Mouse (Mus musculus) frontal cortex, adult (tissue): ENCODE results near the gene Nav1.
A peak's percentile ranks its signal among the peaks of the same experiment; 100 is the strongest.

ENCODE experiments used
- ATAC-seq: cut with Nextera tagmentation; 2 replicates; pipeline ENCODE4 v1.9.2; 2017; ENCODE audit warnings: mild to moderate bottlenecking, moderate library complexity, mixed read lengths; ENCODE audit not compliant: low TSS enrichment

Gene Nav1

DNA sequence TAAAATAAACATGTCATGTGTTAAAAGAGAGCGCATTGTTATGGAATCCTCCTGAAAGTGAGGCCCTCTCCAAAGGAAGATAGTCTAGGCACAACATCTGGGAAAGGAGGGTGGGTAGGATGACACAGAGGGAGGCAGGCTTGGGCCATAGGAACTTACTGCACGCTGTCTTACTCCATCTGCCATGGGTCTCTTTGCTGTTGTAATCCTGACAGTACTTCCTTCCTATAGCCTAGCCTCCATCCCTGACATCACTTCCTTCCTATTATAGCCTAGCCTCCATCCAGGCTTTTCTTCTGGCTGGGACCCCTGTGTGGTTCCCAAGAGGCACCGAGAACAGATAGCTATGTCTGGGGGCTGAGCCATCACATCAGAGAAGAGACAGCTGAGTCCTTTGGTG is 10.2 kb upstream of the Nav1 start:
- no peak for ATAC-seq

DNA sequence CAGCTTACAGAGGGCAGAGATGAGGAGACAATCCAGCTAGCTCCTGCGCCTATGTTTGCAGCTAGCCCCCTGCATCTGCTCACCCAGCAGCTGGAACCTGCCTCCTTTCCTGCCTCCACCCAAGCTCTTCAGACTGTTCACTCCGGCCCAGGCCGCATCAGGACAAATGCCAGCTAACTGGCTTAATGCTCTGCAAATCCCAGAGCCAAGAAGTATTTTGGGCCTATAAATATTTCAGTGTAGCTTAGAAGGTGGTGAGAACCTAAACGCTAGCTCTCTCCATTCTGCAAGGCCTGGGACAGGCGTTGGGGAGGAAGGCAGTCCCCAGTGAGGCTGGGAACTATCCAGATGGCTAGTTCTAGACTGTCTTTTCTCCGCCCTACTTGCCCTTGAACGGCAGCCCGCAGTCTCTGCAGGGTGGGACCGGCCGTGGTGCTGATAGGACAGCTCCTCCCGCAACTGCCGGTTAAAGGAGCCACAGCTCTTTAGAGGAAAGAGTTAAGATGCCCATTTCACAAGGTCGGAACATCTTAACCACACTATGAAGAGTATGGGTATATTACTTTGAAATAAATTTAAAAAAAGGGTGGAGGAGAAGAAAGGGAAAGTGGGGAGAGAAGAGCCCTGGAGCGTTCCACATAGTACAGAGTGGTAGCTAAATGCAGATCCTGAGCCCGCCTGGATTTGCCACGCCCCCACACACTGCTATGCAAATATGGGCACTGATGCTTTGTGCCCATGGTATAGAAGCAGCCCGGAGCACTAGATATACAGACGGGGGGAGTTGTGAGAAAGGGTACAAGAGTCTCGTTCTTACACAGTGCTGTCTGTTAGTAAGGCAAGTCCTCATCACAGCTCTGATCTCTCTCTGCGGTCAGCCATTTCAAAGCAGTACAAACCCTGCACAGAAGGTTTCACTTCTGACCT is 8.9 kb upstream of the Nav1 start:
- ATAC-seq: peak; percentile 83

DNA sequence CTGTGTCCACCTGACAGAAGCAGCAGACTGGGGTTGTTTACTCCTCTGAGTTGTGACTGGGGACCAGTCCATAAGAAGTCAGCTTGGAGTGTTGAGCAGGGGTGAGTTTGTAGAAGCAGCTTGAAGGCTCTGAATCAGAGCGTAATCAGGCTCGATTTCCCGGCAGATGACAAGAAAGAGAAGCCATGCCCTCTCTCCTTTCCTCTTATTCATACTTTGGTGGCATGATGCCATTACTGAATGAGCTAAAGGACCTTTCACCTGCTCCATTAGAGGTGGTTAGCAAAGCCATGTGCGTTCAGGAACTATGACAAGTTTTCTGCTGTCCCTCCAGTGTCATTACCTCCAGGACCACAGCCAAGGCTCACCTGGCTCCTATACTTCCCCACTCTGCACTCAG is 2.5 kb upstream of the Nav1 start:
- no peak for ATAC-seq

DNA sequence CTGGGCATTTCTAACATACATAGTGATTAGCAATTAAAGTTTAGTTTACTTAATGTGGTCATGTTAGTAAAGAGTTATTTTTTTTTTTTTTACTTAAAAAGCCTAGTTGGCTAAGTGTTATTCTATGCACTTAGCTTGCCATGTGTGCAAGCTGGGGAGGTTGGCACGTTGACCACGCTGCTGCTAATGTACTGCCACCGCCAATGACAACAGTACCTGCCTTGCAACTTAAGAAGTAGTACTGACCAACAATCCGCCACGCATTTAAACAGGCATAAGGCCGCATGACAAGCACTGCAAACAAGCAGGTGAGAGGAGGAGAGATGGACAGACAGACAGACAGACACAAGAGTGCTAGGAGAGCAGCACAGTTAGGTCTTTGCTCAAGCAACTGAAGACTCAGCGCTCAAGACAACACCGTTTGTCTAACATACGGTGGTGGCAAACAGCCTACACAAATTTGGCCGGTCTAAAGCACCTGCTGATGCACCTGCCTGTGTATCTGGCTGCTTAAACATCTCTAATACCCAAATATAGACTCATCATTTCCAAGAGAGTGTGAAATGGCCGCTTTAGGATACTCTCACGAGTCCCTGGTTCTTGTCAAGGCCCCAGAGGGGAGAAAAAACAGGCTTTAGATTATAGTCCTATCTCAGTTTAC is 610 bp downstream of the Nav1 start:
- no peak for ATAC-seq

DNA sequence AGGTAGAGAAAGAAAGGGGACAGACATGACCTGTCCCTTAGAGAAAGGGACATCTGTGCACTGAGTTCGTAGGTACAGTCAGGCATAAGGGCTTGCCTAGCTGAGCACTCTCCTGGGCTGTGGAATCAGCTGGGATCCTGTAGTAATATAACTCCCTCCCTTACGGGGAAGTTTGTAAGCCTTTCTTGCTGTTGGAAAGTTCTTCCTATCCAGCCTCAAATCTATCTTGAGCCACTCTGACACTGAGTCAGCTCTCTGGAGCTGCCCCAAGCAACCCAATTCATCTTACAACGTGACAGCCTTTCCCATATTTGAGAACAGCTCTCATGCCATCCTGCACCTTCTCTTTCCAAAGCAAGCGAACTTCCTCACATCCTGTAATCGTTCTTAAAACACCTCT is 1.6 kb downstream of the Nav1 start:
- ATAC-seq: peak; percentile 76

GRCm38 (mm10) chr1:135604361-135605052 is 2.6 kb downstream of the Nav1 start:
- peak; percentile 64 for ATAC-seq

GRCm38 (mm10) chr1:135603121-135603870 is 3.8 kb downstream of the Nav1 start:
- ATAC-seq: no peak

- no peak for ATAC-seq
Measured at GRCm38 (mm10) chr1:135600023-135601005, 6.8 kb downstream of the Nav1 start.

- no peak for ATAC-seq
Measured at GRCm38 (mm10) chr1:135598251-135598879, 8.7 kb downstream of the Nav1 start.

DNA sequence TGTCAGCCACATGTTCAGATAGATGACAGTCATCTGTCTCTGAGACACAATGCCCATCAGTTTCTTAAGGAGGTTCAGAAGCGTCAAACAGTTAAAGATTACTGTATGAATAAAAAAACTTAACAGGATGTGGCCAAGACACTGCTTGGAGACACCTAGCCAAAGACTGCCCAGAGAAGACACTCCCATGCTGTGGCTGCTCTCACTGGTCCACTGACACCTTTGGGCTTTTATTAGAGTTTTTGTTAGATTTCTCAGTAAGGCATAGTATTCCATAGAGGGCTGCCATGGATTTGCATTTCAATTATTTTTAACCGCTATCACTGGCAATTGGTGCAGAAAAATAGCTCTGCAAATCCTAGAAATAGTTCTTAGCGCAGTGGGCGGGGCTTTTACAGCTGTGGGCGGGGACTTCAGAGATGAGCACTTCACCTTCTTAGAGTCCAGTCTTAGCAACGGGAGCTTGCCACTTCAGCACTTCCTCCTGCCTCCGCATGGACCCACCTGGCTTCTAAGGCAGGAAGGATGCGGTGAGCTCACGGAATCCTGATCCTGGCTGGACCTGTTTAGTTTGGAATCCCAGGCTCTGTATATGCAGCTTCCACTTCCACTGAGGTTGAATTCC is 12.7 kb downstream of the Nav1 start:
- 0 out of 2 replicates have a peak, but pooled peaks have one; percentile 9 for ATAC-seq

DNA sequence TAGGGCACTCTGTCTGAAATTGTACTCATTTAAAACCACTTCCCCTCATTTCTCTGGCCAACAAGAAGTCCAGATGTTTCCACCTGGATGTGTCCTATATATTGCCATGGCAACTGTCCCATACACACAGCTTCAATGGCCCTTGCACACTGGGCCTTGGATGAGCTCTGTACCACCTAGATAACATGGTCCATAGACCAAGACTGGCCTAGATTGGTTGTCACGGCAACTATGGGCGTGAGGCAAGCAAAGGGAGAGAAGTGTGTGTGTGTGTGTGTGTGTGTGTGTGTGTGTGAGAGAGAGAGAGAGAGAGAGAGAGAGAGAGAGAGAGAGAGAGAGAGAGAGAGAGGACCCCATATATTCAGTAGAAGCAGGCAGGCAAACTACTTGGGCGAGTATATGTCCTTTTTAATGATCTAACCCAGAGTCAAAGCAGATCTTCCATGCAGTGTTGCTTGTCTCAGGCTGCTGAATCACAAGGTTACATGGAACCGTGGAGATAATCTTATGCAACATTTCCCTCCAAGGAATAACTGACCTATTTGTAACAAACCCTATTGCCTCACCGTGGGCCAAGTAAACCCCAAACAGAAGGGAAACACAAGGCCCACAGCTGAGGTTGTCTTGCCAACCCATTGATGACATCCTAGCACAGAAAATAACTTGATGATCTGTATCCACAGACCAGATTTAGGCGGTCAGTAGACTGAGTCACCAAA is 13.4 kb downstream of the Nav1 start:
- no peak for ATAC-seq

DNA sequence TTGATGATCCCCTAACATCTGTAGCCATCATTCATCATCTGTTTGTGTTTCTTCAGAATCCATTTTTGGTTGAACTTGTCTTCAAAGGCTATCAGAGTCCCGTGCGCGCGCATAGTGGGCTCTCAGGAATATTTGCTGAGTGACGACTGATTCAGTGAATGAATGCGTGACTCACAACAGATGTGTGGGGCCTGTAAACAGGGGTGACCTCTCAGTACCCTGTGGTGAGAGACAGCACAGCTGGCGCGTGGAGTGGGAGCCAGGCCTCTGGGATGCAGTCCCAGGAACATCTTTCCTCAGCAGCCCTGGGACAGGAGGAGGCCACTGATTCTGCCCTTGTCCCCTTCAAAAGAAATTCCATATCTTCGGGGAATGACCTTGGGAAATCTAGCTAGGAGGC is 16.3 kb downstream of the Nav1 start:
- no peak for ATAC-seq

GRCm38 (mm10) chr1:135588973-135589372 is 18.1 kb downstream of the Nav1 start:
- no peak for ATAC-seq

GRCm38 (mm10) chr1:135586903-135587302 is 20.2 kb downstream of the Nav1 start:
- no peak for ATAC-seq

GRCm38 (mm10) chr1:135585573-135585972 is 21.5 kb downstream of the Nav1 start:
- peak; percentile 45 for ATAC-seq

GRCm38 (mm10) chr1:135584587-135585541 is 22.2 kb downstream of the Nav1 start:
- ATAC-seq: peak; percentile 45

- ATAC-seq: no peak; the same call in 1 of the 2 replicates
Measured at GRCm38 (mm10) chr1:135583678-135584515, 23.2 kb downstream of the Nav1 start.
